Mouse (Mus musculus) ovary, adult 18-20 months (tissue): ENCODE data around the gene Cdh20.

Experiments
- DNase-seq: peaks from one replicate; pipeline ENCODE4 v3.0.0; 2022; ENCODE audit warnings: low spot score, mixed read lengths

Gene Cdh20

DNA sequence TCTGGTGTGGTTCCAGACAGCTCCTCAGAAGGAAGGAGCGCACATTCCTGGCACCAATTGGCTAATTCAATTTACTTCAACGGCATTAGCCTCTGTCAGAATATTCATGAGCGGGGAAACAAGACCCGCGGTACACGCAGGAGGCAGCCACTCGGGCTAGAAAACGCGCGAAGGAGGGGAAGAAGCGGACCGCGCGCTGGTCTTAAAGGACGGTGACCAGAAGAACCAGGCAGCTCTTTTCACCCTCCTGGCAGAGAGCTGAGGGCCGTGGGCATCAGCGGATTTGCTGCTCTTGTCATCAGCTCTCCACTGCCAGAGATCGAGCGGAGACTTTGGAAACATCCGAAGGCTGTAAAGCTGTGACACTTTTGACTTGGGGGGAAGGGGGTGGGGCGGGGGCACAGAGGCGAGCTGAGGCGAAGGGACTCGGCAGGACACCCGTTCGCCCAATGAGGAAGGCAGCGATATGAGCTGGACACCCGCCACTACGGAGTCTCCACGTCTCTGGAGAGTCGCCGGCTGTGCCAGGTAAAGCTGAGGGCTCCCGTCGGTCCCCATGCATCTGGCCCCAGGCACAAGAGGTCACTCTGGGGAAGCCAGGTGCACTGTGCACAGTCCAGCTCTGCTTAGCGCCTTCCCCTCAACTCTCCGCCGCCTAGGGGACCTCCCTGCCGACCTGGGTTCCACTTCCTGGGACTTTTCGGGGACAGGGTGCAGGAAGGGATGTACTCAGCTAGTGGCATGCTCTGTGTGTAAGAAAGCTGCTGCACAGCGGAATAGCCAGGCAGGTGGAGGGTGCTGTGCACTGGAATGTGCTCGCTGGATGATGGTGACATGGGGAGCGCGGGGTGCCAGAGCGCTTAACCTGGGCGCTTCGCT, at the start of gene Cdh20:
TSS of gene Cdh20 (plus strand) at position 159 of the 879 bp plus-strand sequence.
- DNase-seq, result no peak

DNA sequence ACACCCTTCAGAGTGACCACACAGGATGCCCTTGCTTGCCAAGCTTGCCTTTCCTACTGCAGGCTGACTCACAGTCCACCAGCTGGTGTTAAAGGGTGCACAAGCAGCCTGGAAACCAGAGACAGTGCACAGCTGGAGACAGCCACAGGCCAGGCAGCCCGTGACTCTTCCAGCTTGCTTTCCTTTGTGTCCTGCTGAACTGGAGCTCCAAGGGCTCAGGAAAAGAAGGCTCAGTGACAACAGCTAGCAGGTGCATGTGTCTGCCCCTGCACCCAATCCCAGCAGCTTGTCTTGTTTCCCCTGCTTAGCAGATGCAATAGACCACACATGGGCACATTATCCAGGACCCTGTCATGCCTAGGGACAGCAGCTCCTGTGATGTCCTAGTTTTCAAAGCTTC, 21.5 kb upstream of the Cdh20 start:
- no peak for DNase-seq

DNA sequence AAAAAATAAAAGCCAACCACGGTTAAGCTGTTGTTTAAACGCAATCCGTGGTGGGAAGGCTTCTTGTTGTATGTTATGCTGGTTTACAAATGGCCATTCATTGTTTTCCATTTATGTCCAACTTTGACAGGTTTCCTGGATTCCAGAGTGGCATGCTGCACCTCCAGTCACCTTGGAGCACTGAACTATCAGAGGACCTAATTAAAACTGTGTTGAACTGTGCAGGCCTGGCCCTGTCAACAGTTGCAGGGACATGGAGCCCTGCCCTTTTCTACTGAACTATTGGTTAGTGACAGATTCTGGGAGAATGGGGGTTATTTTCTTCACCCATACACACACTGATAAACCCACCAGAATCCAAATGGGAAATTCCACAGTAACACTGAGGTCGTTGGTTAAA, 20.9 kb upstream of the Cdh20 start:
- no peak for DNase-seq

DNA sequence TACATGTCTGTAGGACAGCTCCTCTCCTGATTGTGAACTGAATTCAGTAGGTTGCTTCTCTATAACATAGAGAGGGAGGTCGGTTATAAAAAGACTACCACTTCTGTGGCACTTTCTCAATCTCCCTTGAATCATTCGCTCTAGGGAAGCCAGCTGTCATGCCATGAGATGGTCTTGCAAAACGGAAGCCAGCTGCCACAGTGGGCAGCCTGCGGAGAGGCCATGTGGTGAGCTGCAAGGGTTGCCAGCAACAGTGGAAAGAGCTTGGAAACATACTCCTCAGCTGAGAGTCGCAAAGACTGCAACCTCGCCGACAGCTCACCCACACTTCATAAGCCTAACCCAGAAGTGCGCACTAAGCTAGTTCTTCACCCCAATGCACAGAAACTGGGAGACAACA, 13.8 kb upstream of the Cdh20 start:
- DNase-seq, result no peak

GRCm38 (mm10) chr1:104755896-104756295, 12.4 kb upstream of the Cdh20 start:
- DNase-seq, result no peak

- DNase-seq, result no peak
Measured at GRCm38 (mm10) chr1:104769250-104769607, 900 bp downstream of the Cdh20 start.

DNA sequence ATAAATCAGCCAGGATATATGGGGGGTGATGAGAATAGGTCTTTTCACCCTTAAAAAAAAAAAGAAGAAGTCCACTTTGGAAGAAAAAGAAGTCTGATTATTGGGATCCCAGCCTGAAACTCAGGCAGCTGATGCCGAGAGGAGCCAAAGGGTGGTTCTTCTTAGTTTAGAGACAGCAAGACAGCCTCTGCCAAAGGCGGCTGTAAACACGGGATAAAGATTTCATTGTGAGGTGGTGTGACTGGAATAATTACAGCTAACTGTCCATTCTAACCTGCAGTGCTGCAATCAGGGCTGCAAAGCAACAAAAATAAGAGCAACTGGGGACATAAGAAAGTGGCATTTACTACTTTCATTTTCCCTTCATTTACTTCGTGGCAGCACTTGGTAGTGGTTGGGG, 3.6 kb downstream of the Cdh20 start:
- DNase-seq, result no peak

DNA sequence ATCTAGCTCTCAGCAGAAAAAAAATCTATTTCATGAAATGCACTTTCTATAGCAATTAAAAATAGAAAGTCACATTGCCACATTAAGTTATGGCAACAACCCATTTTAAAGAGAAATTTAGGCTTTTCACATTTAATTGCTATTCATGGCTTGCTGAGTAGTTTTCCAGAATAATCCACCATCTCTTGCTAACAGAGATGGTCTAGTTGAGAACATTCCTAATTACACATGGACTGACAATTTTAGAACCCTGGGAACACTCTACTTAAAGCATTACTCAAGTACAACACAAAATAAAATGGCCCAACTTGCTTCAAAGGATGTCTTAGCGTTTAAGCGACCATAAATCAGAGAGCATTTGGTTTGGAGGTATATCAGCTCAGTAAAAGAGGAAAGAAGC, 4.9 kb downstream of the Cdh20 start:
- DNase-seq, result no peak

GRCm38 (mm10) chr1:104793488-104793887, 25.2 kb downstream of the Cdh20 start:
- no peak for DNase-seq

DNA sequence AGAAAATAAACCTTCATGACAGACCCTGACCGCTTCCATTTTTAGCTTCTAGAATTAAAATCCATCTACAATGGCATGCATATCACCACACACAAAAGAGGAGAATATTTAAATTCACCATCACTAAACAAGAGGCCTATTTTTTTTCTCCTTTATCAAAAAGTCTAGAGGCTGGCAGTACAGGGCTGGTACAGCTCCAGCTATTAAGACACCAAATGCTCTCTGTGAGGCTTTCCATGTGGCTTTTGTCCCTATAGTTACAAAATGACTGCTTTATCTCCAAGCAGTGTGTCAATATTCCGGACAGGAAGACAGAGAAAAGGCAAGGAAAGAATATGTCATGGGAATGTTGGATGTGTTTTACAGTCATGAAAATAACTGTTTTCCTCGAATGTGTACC, 27.8 kb downstream of the Cdh20 start:
- no peak for DNase-seq

DNA sequence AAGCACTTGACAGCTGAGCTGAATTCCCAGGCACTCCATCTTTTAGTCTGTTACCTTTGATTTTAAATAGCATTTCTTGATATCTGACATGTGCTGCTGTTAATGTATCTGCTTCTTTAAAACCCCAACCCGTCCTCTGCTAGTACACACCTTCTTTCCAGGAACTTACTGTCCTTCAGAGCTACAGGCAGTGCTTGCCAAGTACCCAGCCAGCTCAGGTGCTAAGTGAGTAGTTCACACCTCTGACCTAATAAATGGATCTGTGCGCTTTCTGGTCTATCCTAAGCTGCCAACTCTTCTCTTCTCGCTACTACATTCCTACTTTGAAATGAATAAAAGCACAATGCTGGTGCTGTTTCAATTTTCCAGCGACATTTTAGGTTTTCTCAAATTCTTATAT, 28.8 kb downstream of the Cdh20 start:
- DNase-seq, result no peak

DNA sequence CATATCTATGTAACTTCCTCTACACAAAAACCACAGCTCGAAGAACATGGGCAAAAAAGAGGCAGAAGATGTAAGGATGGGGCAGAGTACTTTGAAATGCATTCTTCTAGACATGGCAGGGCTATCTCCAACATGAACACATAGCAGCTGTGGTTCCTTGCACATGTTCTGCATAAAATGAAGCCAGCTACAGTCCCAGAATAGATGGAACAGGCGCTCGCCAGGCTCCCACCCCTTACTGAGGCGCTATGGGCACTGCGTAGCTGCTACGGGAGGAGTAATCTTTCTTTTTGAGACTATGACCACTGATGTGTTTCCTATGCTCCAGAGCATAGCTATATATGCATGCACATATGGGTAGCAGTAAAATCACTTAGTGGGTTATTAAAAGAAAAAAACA, 36.4 kb downstream of the Cdh20 start:
- no peak for DNase-seq

GRCm38 (mm10) chr1:104807214-104807613, 38.9 kb downstream of the Cdh20 start:
- DNase-seq, result no peak

GRCm38 (mm10) chr1:104817510-104817909, 49.2 kb downstream of the Cdh20 start:
- no peak for DNase-seq

DNA sequence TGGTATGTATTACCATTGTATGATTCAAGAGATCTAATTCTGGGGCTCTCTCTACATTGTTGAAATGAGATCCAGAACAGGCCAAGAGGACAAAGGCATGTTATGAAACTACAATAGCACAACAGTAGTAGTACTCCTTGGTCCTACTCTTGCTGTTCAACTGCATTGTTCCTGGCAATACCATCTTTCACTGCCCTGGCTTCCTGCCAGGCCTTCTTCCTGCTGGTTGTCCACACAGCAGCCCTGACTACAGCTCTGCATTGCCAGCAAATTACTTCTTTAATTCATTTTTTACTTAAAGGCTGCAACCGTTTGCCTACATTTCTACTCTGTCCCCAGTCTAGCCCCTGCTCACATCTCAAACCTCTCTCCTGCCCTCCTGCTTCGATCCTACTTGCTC, 59.8 kb downstream of the Cdh20 start:
- no peak for DNase-seq

DNA sequence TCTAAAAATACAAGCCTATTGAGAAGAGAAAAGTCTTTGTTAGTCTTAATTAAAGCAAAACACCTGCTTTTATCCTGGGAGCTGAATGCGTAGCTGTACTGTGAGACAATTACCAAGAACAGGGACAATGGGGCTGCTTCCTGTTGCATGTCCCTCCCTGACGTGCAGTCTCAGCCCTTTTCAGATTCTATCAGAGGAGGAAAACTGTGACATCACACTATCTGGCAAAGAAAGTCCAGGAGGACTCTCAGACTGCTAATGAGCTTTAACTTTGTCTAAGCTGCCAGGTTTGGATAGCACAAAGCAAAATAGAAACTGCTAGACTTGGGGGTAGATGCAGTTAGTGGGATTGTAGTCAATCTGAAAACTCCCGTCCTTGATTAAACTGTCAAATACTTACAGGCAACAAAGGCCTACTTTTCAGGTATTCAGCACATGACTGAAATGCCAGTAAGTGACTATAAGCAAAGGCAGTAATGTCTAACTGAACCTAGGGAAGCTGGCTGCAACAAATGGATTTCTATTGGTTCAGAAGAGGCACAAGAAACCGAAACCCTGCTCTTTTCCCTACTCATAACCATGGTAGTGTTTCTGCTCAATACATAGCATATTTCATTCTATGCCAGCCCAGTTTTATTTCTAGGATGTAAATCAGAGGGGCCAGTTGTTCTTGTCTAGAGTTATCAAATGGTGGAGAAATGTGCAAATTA, 70.0 kb downstream of the Cdh20 start:
- DNase-seq, result no peak

DNA sequence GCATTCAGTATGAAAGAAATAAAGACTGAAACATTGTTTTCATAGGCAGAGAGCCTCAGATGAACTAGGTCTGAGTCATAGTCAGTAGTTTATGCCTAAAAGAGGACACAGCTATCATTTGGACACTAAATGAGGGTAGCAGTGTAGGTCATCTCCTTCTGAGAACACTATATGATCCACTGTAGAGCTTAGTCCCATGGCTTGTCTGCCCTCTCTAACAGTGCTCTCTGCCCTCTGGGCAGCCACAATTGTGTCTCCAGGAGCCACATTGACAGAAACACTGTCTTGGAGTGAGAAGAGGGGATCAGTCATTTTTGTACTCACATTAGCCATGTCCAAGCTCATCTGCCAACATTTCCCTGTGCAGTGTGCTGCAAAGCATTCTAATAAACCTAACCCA, 70.7 kb downstream of the Cdh20 start:
- DNase-seq, result no peak

DNA sequence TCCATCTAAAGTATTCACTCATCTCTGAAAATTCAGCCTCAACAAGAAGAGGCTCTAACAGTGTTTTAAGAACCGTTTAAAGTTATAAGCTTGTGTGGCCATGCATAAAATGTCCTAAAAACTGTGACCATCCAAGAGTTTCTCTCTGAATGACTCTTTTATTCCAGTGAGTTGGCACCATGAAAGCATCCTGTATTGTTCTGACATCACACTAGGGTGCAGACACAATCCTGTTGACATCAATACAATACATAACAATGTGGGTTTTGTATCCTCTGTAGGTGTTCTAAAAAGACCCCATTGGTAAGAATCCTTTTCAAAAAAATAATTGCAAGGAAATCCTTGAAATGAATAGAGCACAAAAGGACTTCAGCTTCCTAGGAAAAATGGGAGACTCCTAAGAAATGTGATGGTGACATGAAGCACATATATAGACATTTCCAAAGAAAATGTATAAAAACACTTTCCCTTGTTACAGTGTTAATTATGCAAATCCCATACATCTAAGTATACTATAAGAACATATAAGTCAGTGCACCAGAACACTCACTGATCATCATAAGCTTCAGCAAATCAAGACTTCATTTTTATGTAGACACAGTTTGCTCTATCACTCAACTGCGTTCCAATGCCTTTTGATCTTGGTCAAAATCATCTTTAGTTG, 80.1 kb downstream of the Cdh20 start:
- DNase-seq, result no peak

- DNase-seq, result no peak
Measured at GRCm38 (mm10) chr1:104848920-104849272, 80.6 kb downstream of the Cdh20 start.

DNA sequence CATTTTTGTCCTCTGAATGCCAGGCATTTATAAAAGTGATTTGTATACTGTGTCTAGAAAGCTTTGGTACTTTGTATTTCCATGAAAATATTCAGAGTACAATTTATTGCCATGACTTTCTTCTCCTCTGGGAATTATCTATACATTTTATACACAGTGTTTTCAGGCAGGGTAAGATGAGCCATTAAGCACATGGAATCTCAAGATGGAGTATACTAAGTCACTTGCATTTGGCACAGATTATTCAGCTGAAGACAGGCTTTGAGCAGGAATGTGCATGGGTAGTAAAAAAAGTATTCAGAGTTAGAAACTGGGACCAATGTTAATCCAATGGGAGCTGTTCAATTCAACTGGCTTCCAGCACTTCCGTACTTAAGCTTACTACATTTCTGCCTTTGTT, 109.1 kb downstream of the Cdh20 start:
- DNase-seq, result no peak

DNA sequence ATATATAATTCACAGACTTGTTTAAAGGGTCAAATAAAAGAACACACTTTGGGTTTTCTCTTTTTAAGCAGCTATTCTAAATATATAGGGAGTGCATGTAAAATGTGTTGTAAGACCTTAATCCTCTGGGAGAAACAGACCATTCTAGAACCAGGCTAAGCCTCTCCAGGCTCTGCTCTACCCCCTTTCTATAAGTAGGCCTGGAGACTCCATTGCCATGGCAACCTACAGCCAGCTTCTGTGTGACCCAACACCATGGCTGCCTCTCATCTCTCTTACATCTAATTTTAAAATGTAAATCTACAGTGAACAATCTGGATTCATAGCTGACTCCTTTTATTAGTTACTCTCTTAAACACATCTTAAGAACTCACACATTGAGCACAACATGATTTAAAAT, 133.5 kb downstream of the Cdh20 start:
- no peak for DNase-seq

DNA sequence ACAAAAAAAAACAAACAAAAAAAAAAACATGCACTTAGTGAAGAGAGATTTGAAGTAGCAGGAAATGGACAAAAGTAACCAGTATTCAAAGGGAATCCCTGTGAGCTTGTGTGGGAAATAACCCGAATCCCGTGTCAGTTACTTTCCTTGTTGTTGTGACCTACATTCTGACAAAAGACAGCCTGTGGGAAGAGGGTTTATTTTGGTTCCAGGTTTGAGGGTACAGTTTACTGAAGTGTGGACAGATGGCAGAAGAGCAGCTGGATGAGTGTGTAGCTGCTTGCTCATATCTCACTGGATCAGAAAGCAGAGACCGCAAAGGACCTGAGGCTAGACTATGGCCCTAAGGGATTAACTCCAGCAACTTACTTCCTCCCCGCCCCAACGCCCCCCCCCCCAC, 135.1 kb downstream of the Cdh20 start:
- no peak for DNase-seq

DNA sequence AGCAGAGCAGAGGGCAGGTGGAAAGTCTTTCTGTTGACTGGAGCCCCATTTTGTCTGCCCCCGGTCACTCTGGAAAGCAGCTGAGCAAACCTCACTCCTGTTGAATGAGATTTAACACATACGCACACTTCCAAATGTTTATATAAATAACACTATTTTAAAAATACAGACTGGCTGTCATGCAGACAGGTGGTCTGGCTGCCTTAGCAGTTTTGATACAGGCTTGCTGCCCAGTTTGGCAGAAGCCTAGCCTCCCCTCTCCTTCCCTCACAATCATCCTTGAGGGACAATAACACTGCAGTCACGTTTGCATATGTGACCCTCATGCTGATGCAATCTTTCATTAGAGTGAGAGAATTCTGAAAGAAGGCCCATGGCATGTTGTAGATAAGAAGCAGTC, 144.1 kb downstream of the Cdh20 start:
- no peak for DNase-seq
